Mouse (Mus musculus): Measurements from ENCODE around the gene Mbnl1.

The Mbnl1 gene

GRCm38 (mm10) chr3:60524127-60524526 lies 51.5 kb downstream of the Mbnl1 start:
- no peak for DNase-seq

- DNase-seq: no peak
Observed at GRCm38 (mm10) chr3:60531286-60531685, 58.7 kb downstream of the Mbnl1 start.

GRCm38 (mm10) chr3:60531826-60532225 lies 59.2 kb downstream of the Mbnl1 start:
- DNase-seq: no peak

GRCm38 (mm10) chr3:60535224-60535623 lies 62.6 kb downstream of the Mbnl1 start:
- DNase-seq: no peak

GRCm38 (mm10) chr3:60537063-60537462 lies 64.4 kb downstream of the Mbnl1 start:
- DNase-seq: no peak

- DNase-seq: no peak
Observed at GRCm38 (mm10) chr3:60538214-60538971, 65.8 kb downstream of the Mbnl1 start.

DNA sequence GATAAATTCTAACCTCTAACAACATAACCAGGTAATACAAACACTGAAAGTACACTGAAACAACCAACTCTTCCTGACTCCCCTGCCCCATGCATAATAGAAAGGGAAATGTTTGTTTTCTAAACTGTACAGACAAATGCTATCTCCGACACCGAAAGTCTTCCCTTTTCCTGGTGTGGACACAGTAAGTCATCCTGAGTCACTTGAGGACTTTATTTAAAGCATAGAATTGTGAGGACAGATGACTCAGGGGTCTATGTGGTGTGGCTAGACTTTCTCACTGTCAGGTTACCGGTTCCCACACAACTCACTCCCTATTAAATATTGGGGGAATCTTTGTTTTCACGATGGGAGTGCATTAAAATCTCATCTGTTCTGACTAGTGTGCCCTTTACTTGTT lies 68.5 kb downstream of the Mbnl1 start:
- no peak for DNase-seq

DNA sequence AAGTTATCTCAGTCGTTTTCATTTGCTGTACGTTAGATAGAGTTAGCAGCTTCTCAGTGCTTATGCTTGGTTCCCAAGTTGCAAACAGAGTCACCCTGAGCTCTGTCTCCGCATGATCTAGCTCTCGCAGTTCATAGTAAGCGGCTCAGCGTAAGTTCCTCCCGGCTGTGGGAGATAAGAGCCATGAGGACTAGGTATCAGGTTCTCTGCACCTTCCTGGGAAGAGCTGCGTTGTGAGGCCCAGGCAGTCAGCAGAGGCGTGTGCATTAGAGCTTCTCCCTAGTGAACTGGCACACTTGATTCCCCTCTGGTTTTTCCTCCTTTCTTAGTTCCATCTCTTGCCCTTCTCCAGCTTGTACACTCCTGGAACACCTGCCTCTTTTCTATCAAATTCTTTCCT lies 73.6 kb downstream of the Mbnl1 start:
- DNase-seq: no peak

GRCm38 (mm10) chr3:60546904-60547303 lies 74.3 kb downstream of the Mbnl1 start:
- no peak for DNase-seq

DNA sequence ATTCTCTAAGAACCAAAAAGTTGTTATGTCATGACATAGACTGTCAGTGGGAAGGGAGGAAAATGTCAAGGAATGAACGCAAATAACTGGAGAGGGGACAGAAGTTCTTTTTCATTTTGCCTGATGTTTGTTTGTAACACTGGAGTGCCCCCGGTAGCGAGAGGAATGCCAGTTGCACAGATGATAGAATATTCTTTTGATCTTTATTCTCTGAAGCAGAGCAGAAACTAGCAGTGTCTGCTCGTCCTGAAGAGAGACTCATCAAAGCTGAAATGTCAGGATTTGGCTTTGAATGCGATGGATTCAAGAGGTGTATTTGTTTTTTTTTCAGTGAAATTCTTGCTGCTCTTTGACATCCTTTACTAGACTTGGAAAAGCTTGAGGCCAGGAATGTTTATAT lies 77.9 kb downstream of the Mbnl1 start:
- DNase-seq: no peak

DNA sequence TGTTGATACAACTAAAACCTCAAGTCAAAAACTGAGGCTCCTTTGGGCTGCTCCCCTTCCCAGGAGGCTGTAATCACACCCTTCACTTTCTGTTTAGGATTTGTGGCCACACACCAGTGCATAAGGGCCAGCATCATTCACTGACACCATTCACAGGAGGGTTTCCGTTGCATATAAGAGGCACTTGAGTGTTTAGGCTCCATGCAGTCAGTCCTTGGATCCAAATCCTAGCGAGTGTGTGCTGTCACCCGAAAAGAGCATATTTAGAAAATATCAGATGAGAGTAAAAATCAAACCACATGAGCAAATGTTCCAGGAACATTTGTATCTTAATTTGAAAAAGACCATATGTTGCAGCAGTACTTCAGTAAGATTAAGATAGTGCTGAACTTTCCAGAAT lies 79.0 kb downstream of the Mbnl1 start:
- DNase-seq: no peak

DNA sequence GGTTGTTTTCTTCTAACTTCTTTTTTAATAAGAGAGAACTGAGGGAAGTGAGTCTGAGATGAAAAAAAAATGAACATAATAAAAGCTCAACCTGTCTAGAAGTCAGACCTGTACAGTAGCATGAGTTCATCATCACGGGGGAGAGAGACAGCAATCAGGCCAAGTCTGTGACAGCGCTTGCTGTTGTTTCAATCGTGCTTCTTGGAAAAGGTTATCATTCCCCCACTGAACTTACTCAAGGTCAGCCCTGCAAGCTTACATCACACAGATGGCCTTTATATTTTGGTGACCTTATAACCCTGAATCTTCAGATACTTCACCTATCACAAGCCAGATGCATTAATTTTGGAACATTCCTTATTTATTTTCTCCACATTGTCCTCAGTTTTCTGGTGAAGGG lies 80.4 kb downstream of the Mbnl1 start:
- DNase-seq: no peak

GRCm38 (mm10) chr3:60556596-60556995 lies 84.0 kb downstream of the Mbnl1 start:
- no peak for DNase-seq

- DNase-seq: no peak
Observed at GRCm38 (mm10) chr3:60558252-60558862, 85.7 kb downstream of the Mbnl1 start.

- DNase-seq: no peak
Observed at GRCm38 (mm10) chr3:60559762-60560161, 87.1 kb downstream of the Mbnl1 start.

DNA sequence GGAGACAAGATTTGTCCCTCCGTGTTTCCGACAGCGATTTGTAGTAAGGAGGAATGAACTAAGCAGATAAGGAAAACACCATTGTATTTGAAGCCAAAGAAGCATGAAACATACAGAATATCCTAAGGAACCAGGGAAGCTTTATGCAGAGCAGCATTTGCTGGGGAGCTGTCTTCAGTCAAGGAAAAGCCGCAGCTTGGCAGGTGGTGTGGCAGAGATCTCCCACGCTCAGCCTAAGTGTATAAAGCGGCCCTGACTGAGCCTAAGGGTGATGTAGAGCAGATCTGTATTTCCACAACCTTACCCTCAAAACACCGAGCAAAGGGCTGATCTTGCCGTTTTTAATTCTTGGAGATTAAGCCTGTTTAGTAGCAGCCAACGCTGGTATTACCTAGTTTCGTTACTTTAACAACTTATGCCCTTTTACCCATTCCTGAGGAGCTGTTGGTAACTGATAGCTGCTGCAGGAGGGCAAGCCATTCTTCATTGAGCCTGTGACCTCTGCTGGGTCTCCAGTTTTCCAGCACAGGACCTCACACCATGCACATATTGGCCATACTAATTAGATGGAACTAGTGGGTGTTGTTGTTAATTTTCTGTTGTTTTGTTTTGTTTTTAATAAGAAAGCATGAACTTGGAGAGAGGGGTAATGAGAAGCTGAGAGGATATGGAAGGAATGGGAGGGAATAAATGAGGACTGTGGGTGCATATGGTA lies 91.1 kb downstream of the Mbnl1 start:
- DNase-seq: no peak

DNA sequence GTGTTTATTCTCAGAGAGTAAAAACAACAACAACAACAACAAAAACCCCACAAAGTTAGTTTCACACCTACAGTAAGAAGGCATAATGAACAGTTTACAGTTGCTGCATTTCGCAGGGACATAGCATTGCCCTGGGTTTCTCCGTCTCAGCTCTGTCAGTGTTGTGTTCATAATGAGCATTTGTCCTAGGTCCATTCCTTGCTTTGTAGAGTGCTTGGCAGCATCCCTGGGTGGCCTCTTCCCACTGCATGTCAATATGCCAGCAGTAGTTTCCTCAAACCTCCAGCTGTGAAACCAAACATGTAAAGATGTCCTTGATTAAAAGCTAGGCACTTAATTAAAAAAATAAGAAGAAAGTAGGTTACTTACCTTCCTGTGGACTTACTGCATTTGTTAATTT lies 91.6 kb downstream of the Mbnl1 start:
- DNase-seq: no peak

- DNase-seq: no peak
Observed at GRCm38 (mm10) chr3:60565204-60565603, 92.6 kb downstream of the Mbnl1 start.

GRCm38 (mm10) chr3:60565950-60566349 lies 93.3 kb downstream of the Mbnl1 start:
- DNase-seq: no peak

- DNase-seq: no peak
Observed at GRCm38 (mm10) chr3:60568171-60568684, 95.6 kb downstream of the Mbnl1 start.

GRCm38 (mm10) chr3:60568801-60569568 lies 96.4 kb downstream of the Mbnl1 start:
- DNase-seq: no peak

GRCm38 (mm10) chr3:60569781-60570180 lies 97.2 kb downstream of the Mbnl1 start:
- no peak for DNase-seq

GRCm38 (mm10) chr3:60570491-60571022 lies 97.9 kb downstream of the Mbnl1 start:
- no peak for DNase-seq

Data from embryo, embryonic 11 days (tissue).